Mouse (Mus musculus): ENCODE data around the gene Pxdn. TPM values are rescaled to one million over a fixed set of nuclear protein-coding genes. Genes with fewer than 3 reads are reported as not detected.

Gene Pxdn
- total RNA-seq (2021) = 10 to 100 TPM; 42.7 to 49.8 TPM
- long read RNA-seq, experiment 1, full-length matches to known transcripts = 3 of 9 reads
- long read RNA-seq, experiment 1, partial matches to known transcripts = 5 of 9 reads
- long read RNA-seq, experiment 1, other reads (novel, unspliced or antisense) = 1 of 9 reads
- long read RNA-seq, experiment 2, full-length matches to known transcripts = 2 of 4 reads
- long read RNA-seq, experiment 2, partial matches to known transcripts = 2 of 4 reads
- long read RNA-seq, experiment 2, other reads (novel, unspliced or antisense) = 0 of 4 reads

- intact Hi-C loops (cut with DNase I) = loop anchor here (5.0 kb wide), 1 partner anchor 85 kb away; no protein-coding TSS in a partner anchor
- DNase-seq (ENCODE audit: low spot score in 2 of 2) = no peak
These were observed at the start of gene Pxdn for GRCm38 (mm10) chr12:29937308-29937707. Gene Pxdn (plus strand): TSS chr12:29937608.

- DNase-seq (ENCODE audit: low spot score in 2 of 2) = peak; percentile 57 to 66
- intact Hi-C loops (cut with DNase I) = no loop called here
These were observed 42.7 kb upstream of the Pxdn start for GRCm38 (mm10) chr12:29894669-29895068.

GRCm38 (mm10) chr12:29897533-29898085, 39.8 kb upstream of the Pxdn start:
- intact Hi-C loops (cut with DNase I) = no loop called here
- DNase-seq (ENCODE audit: low spot score in 2 of 2) = no peak

GRCm38 (mm10) chr12:29904101-29904874, 33.1 kb upstream of the Pxdn start:
- DNase-seq (ENCODE audit: low spot score in 2 of 2) = peak in 1 of 2 experiments; percentile 37
- intact Hi-C loops (cut with DNase I) = no loop called here

GRCm38 (mm10) chr12:29907056-29907455, 30.4 kb upstream of the Pxdn start:
- DNase-seq (ENCODE audit: low spot score in 2 of 2) = peak; percentile 44 to 46
- intact Hi-C loops (cut with DNase I) = no loop called here

GRCm38 (mm10) chr12:29916139-29916538, 21.3 kb upstream of the Pxdn start:
- DNase-seq (ENCODE audit: low spot score in 2 of 2) = no peak

GRCm38 (mm10) chr12:29916807-29917206, 20.6 kb upstream of the Pxdn start:
- no peak for DNase-seq (ENCODE audit: low spot score in 2 of 2)
- intact Hi-C loops (cut with DNase I) = loop anchor here (10.0 kb wide), 1 partner anchor 668 kb away; the partner anchor contains the start of gene Tmem18

More at GRCm38 (mm10) chr12:29916139-29916538, 21.3 kb upstream of the Pxdn start:
- intact Hi-C loops (cut with DNase I) = loop anchor here (10.0 kb wide), 1 partner anchor 669 kb away; the partner anchor contains the start of gene Tmem18

- intact Hi-C loops (cut with DNase I) = no loop called here
- DNase-seq (ENCODE audit: low spot score in 2 of 2) = peak in 1 of 2 experiments; percentile 65
These were observed 17.1 kb upstream of the Pxdn start for GRCm38 (mm10) chr12:29920298-29920697.

GRCm38 (mm10) chr12:29921481-29921880, 15.9 kb upstream of the Pxdn start:
- DNase-seq (ENCODE audit: low spot score in 2 of 2) = no peak
- intact Hi-C loops (cut with DNase I) = no loop called here

GRCm38 (mm10) chr12:29926896-29927295, 10.5 kb upstream of the Pxdn start:
- DNase-seq (ENCODE audit: low spot score in 2 of 2) = peak; percentile 60 to 70
- intact Hi-C loops (cut with DNase I) = loop anchor here (5.0 kb wide), 1 partner anchor 110 kb away; no protein-coding TSS in a partner anchor

GRCm38 (mm10) chr12:29930591-29930990, 6.8 kb upstream of the Pxdn start:
- intact Hi-C loops (cut with DNase I) = no loop called here
- no peak for DNase-seq (ENCODE audit: low spot score in 2 of 2)

GRCm38 (mm10) chr12:29932951-29933350, 4.5 kb upstream of the Pxdn start:
- intact Hi-C loops (cut with DNase I) = no loop called here
- DNase-seq (ENCODE audit: low spot score in 2 of 2) = no peak

GRCm38 (mm10) chr12:29933501-29933900, 3.9 kb upstream of the Pxdn start:
- no peak for DNase-seq (ENCODE audit: low spot score in 2 of 2)
- intact Hi-C loops (cut with DNase I) = no loop called here

- DNase-seq (ENCODE audit: low spot score in 2 of 2) = peak; percentile 66 to 73
- intact Hi-C loops (cut with DNase I) = no loop called here
These were observed 3.3 kb upstream of the Pxdn start for GRCm38 (mm10) chr12:29934120-29934581.

- peak; percentile 45 to 69 for DNase-seq (ENCODE audit: low spot score in 2 of 2)
- intact Hi-C loops (cut with DNase I) = loop anchor here (5.0 kb wide), 1 partner anchor 84 kb away; no protein-coding TSS in a partner anchor
These were observed 505 bp downstream of the Pxdn start for GRCm38 (mm10) chr12:29937851-29938375.

- intact Hi-C loops (cut with DNase I) = loop anchor here (5.0 kb wide), 1 partner anchor 84 kb away; no protein-coding TSS in a partner anchor
- peak; percentile 51 for DNase-seq (ENCODE audit: low spot score in 2 of 2)
These were observed 1.1 kb downstream of the Pxdn start for GRCm38 (mm10) chr12:29938376-29939041.

- intact Hi-C loops (cut with DNase I) = loop anchor here (5.0 kb wide), 1 partner anchor 83 kb away; no protein-coding TSS in a partner anchor
- no peak for DNase-seq (ENCODE audit: low spot score in 2 of 2)
These were observed 1.9 kb downstream of the Pxdn start for GRCm38 (mm10) chr12:29939261-29939671.

- intact Hi-C loops (cut with DNase I) = no loop called here
- no peak for DNase-seq (ENCODE audit: low spot score in 2 of 2)
These were observed 5.0 kb downstream of the Pxdn start for GRCm38 (mm10) chr12:29942435-29942834.

GRCm38 (mm10) chr12:29944650-29945049, 7.2 kb downstream of the Pxdn start:
- DNase-seq (ENCODE audit: low spot score in 2 of 2) = no peak
- intact Hi-C loops (cut with DNase I) = no loop called here
